Mouse (Mus musculus) B cell, adult 67 days (primary cell): Measurements from ENCODE around the gene Hist3h2a. TPM values are rescaled to one million over a fixed set of nuclear protein-coding genes. Genes with fewer than 3 reads are reported as not detected.

ENCODE experiments used
- total RNA-seq, 2 experiments: library from RNA; stranded (reverse); gene quantifications; 4 replicates each; pipeline ENCODE4 v1.2.4; 2023

The Hist3h2a gene
- total RNA-seq = 10 to 100 TPM; 60.7 to 79.3 TPM

DNA sequence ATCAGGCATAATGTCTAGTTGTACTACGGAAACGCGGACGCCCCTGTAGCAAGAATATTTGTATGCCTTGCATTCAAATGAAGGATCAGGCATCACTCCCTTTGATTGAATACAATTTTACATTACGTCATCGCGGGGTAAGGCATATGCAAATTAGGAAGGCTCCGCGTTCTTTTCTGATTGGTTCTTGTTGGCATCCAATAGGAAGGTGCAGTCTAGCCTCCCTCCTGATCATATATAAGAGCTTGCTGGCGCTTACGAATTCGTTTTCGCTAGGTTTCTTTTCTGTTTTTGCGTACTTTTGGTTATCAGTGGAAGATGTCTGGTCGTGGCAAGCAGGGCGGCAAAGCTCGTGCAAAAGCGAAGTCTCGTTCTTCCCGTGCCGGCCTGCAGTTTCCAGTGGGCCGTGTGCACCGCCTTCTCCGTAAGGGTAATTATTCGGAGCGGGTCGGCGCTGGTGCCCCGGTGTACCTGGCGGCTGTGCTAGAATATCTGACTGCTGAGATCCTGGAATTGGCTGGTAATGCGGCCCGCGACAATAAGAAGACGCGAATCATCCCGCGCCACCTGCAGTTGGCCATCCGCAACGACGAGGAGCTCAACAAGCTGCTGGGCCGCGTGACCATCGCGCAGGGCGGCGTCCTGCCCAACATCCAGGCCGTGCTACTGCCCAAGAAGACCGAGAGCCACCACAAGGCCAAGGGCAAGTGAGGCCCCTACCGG lies at the start of gene Hist3h2a, which contains the start of gene Trim17:
TSS of gene Hist3h2a (plus strand) at position 266 of the 723 bp plus-strand sequence.
TSS of gene Trim17 (plus strand) at position 266 of the 723 bp plus-strand sequence.

GRCm38 (mm10) chr11:58917745-58918366 lies 36.6 kb upstream of the Hist3h2a start, which contains the start of gene Btnl10:
Gene Btnl10, plus strand, starts transcription at chr11:58917908.

GRCm38 (mm10) chr11:58938322-58939087 lies 16.0 kb upstream of the Hist3h2a start, which contains the start of gene Rnf187:
Gene Rnf187, minus strand, starts transcription at chr11:58938916.

GRCm38 (mm10) chr11:58948542-58949479 lies 5.7 kb upstream of the Hist3h2a start, which contains the start of gene Hist3h2ba:
Gene Hist3h2ba, plus strand, starts transcription at chr11:58948920.

GRCm38 (mm10) chr11:58978027-58978705 lies 23.7 kb downstream of the Hist3h2a start, which contains the start of gene Trim11:
Gene Trim11, plus strand, starts transcription at chr11:58978093.

Other genes with a start within 250 kb of the Hist3h2a start
- gene Olfr318, start 230.7 kb upstream of the Hist3h2a start, total RNA-seq = under 1 TPM; 0.67 to 0.86 TPM
- gene Olfr317, start 215.5 kb upstream of the Hist3h2a start, total RNA-seq = not detected
- gene Olfr316, start 202.0 kb upstream of the Hist3h2a start, total RNA-seq = not detected
- not detected for gene Olfr315, start 181.5 kb upstream of the Hist3h2a start, total RNA-seq
- not detected for gene Olfr314, start 171.7 kb upstream of the Hist3h2a start, total RNA-seq
- not detected for gene Fam183b, start 152.7 kb upstream of the Hist3h2a start, total RNA-seq
- not detected for gene Olfr313, start 139.7 kb upstream of the Hist3h2a start, total RNA-seq
- not detected for gene Olfr312, start 125.4 kb upstream of the Hist3h2a start, total RNA-seq
- not detected for gene Olfr311, start 115.4 kb upstream of the Hist3h2a start, total RNA-seq
- gene Gm12258, start 107.5 kb upstream of the Hist3h2a start, total RNA-seq = 10 to 100 TPM in 1 of 2 experiments, 1 to 10 TPM in 1; 5.7 to 14.9 TPM
- gene 2810021J22Rik, start 87.5 kb upstream of the Hist3h2a start, total RNA-seq = 10 to 100 TPM in 1 of 2 experiments, 1 to 10 TPM in 1; 8.1 to 10.5 TPM
- 10 to 100 TPM; 14.8 to 18.2 TPM for gene Zfp39, start 50.5 kb upstream of the Hist3h2a start, total RNA-seq
- gene Btnl10, start 36.8 kb upstream of the Hist3h2a start, total RNA-seq = not detected
- gene Rnf187, start 15.8 kb upstream of the Hist3h2a start, total RNA-seq = 100 to 1,000 TPM; 126 to 142 TPM
- 10 to 100 TPM; 15.2 to 21.8 TPM for gene Hist3h2ba, start 5.8 kb upstream of the Hist3h2a start, total RNA-seq
- gene Trim17, start within 50 bp of the Hist3h2a start, total RNA-seq = under 1 TPM; 0.21 to 0.35 TPM
- 100 to 1,000 TPM; 115 to 117 TPM for gene Trim11, start 23.4 kb downstream of the Hist3h2a start, total RNA-seq
- gene Obscn, start 181.7 kb downstream of the Hist3h2a start, total RNA-seq = 1 to 10 TPM in 1 of 2 experiments, under 1 TPM in 1; 0.65 to 1.0 TPM
- gene Iba57, start 209.1 kb downstream of the Hist3h2a start, total RNA-seq = 10 to 100 TPM; 22.4 to 31.7 TPM
- gene Gjc2, start 228.5 kb downstream of the Hist3h2a start, total RNA-seq = not detected
- 10 to 100 TPM; 30.7 to 37.2 TPM for gene Guk1, start 237.5 kb downstream of the Hist3h2a start, total RNA-seq
- gene Mrpl55, start 247.8 kb downstream of the Hist3h2a start, total RNA-seq = 10 to 100 TPM; 16.5 to 18.9 TPM